Mouse (Mus musculus): ENCODE results near the gene Mecr.

The Mecr gene

DNA sequence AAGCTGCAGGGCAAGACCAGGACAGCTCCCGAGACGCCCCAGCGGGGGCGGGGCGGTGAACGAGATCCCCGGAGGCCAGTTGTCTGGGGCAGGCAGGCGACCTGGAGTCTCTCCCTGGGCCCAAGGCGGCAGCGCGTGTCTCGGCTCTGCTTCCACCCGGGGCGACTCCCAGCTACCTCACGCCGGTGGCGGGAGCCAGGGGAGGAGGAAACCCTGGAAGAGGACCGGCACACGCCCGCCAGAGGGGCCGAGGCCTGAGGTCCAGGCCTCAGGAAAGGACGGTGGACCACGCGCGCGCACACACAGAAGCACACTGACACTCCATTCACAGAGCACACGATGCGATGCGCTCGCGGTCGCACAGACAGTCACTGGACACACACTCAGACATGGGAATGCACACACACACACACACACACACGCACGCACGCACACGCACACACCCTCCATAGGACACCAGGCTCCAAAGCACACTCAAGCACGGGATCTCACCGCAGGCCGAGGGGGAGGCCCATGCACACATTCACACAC lies 6.9 kb upstream of the Mecr start:
- no peak for DNase-seq (ENCODE audit: low spot score)

DNA sequence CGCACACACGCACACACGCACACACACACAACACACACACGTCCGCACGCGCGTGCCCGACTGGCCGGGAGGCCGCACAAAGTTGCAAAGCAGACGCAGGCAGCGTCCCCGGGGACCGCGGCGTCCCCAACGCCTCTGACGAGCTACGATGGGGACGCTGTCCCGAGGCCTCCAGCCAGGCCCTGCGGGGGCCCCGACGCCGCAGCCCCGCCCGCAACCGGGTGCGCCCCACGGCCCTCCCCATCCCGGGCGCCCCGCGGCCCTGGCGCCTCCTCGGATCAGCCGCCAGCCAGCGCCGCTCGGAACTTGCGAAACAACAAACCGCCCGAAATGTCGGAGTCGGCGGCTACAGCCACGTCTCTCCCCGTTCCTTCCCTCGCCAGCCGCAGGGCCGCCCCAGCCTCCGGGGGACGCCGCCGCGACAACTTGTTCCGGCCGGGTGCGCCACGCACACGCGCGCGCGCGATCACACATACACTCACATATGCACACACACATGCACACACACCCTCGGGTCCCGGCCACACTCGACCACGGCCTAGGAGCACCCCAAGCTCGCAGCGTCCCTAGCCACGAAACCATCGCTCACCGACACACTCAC lies 6.3 kb upstream of the Mecr start:
- DNase-seq (ENCODE audit: low spot score) = peak; percentile 20

DNA sequence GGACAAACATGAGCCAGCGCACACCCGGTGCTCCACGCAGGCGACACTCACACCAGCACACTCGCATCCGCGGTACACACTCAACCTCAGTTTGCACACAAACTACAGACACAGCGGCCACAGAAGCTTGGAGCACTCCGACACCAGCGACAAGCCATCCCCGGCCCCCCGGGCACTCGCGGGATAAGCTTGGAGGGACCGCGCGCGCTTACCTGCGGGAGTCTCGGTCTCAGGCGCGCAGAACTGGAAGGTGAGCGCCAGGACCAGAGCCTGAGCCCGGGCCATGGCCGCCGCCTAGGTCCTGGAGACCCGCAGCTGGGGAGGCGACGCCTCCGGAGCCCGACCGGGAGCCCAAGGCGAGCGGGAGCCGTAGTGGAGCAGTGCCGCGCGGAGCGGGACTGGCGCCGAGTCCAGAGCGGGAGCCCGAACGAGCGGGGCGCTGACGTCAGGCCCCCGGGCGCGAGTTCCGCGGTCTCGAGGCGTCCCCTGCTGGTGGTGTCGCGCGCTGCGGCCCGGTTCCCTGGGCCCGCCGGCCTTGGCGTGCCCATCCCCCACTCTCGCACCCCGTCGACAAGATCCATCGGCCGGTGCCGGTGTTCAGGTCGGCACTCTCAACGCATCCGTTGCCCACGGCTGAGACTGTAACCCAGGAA lies 5.3 kb upstream of the Mecr start, which contains the start of gene Ptpru:
TSS of gene Ptpru (minus strand) at position 417 of the 653 bp plus-strand sequence.
- peak; percentile 74 for DNase-seq (ENCODE audit: low spot score)

DNA sequence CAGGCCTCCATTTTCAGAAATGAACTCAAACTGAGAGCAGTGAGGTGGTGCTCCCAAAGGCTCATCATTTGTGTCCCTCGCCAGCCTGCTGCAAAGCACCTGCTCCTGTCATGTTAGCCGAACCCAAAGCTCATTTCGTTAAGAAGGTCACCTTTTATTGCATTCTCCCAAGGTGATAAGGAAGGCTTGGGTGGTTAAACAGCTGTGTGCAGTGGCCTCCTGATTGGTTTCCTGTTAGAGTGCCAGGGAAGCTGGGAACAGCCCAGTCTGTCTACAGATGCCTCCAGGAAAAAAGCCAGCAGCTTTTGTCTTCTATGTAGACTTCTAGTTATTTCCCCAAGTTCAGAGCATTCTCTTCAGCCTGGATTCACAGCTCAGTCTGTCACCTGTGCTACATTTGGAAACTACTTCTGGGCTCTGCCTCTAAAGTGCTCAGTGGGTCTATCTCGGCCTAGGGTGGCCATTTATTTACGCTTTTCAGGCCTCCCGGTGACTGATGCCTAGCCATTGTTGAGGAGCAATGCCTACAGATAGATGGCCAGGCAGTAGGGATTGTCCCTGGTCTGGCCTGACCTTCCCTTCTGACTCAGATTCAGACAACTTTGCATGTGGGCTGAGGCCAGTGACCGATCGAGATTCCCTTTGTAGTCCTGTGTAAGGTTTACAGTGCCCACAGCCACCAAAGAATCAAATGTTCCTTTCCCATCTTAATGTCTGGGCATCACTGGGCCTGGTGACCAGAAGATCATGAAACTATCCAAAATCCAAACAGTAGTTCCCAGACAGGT lies 2.9 kb downstream of the Mecr start:
- no peak for DNase-seq (ENCODE audit: low spot score)

DNA sequence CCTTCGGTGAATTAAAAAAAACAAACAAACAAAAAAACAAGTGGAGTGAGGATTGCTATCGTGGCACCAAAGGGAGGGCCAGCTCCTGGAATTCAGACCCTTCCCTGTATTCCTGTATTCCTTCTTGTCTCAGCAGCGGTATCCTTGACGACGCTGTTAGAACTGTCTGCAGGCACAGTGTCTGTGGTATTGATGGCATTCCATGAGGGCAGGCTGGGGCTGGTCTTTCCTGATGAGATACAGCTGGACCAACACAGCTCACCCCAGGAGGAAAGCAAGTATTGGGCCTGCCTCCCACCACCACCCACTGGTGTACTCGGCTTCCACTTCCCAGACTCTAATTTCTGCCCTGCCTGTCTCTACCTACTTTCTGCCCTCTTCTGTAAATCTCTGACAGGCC lies 4.8 kb downstream of the Mecr start:
- DNase-seq (ENCODE audit: low spot score) = no peak

DNA sequence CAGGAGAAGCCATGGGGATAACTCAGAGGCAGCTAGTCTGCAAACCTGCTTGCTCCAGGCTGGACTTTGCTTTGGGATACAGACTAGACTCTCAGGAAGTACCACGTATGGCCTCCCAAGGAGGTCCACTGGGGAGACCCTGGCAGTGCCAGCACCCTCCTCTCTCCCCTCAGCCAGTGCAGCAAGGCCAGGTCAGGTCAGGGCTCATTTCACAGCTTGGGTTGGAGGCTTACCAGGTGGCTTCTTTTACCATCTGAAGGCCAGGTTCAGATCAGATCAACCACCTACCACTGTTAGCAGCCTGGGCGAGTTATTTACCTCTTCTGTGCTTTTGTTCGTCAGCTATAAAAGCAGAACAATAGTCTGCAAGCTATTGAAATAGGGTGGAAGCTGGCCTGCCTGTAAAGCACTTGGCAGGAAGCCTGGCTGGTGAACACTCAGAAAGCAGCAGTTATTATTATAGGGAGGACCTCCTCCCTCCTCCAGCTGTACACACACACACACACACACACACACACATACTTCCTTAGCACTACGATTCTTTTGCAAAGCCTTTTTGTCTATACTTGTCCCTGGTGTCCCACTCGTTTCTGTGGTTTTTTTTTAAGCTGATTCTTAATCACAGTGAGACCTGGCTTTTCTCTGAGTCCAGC lies 6.8 kb downstream of the Mecr start:
- DNase-seq (ENCODE audit: low spot score) = peak; percentile 34

DNA sequence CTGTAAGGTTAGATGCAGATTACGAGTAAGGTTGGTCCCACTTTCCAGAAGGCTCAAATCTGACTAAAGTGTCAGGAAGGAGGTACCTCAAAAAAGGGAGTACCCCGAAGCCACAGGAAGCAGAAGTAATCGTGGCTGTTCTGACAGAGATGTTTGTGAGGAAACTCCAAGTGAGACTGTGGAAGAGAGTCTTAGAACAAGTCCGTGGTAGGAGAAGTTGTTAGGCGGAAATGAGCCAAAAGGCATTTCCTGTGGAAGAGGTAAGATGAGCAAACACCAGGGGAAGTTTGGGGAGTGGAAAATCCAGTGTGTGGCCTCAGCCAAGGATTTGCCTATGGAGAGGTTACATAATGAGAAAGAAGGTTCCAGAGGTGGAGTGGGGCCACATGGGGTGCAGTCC lies 11.7 kb downstream of the Mecr start:
- DNase-seq (ENCODE audit: low spot score) = no peak

DNA sequence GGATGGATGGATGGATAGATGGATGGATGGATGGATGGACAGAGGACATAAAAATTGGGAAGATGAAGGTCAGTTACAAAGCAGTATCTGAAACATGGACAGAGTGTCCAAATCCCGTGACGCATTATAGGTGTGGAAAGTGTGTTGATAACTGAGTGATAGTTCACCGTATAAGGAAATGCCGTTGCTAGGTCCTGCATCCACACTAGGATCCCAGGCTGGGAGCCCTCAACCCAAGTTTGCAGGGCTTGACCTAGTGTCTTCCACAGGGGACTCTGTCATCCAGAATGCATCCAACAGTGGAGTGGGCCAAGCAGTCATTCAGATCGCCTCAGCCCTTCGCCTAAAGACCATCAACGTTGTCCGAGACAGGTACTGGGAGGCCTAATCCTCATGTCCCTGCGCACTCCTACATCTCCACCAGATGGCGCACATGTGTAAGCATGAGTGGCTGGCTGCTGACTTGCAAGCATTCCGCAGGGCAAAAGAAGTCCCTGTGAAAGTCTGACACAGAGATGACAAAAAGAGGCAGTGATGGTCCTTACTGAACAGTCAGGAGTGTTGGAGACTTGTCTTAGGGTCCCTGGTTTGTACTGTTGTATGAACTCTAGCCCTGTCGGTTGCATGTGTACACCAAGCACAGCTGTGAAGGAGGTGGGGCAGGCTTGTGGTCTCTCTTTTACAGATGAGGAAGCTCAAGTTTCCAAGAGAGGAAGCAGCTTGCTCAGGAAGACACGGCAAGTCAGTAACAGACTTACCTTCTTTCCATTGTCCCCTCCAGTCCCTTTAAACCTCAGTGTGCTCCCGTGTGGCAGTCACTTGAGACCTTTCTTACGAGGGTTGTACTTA lies 17.4 kb downstream of the Mecr start:
- peak; percentile 28 for DNase-seq (ENCODE audit: low spot score)

DNA sequence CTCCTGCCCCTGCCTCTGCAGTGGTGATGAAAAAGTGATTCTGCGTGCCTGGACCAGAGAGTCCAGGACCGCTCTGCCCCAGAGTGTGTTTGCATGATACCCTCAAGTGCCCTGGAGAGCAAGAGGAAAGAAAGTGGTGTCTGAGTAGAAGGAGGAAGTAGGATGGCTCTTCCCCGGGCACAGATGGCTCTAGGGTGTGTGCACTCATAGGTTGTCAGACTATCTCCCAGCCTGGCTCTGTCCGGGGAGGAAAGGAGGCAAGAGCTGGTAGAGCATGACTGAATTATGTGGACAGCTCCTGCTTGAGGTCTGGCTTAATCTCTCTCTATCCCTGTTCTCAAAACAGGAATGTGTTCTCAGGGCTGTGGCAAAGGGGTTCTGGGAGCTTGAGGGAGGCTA lies 18.1 kb downstream of the Mecr start:
- no peak for DNase-seq (ENCODE audit: low spot score)

DNA sequence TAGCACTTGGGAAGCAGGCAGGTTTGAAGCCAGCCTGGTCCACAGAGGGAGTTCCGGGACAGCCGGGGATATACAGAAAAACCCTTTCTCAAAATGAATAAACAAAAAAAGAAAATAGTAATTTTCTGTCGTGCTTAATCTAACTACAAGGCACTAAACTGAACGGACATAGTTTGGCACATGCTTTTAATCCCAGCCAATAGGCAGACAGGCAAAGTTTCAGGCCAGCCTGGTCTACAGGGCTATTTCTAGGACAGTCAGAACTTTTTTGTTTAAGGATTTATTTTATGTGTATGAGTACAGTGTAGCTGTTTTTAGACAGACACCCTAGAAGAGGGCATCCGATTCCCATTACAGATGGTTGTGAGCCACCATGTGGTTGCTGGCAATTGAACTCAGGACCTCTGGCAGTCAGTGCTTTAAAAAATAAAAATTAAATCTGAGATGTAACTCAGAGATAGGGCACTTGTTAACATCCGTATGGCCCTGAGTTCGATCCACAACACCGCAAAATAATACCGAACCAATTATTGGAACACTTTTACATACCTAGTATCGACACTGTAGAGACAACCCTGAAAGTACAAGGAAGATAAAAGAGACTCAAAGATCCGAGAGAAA lies 29.5 kb downstream of the Mecr start:
- DNase-seq (ENCODE audit: low spot score) = no peak

DNA sequence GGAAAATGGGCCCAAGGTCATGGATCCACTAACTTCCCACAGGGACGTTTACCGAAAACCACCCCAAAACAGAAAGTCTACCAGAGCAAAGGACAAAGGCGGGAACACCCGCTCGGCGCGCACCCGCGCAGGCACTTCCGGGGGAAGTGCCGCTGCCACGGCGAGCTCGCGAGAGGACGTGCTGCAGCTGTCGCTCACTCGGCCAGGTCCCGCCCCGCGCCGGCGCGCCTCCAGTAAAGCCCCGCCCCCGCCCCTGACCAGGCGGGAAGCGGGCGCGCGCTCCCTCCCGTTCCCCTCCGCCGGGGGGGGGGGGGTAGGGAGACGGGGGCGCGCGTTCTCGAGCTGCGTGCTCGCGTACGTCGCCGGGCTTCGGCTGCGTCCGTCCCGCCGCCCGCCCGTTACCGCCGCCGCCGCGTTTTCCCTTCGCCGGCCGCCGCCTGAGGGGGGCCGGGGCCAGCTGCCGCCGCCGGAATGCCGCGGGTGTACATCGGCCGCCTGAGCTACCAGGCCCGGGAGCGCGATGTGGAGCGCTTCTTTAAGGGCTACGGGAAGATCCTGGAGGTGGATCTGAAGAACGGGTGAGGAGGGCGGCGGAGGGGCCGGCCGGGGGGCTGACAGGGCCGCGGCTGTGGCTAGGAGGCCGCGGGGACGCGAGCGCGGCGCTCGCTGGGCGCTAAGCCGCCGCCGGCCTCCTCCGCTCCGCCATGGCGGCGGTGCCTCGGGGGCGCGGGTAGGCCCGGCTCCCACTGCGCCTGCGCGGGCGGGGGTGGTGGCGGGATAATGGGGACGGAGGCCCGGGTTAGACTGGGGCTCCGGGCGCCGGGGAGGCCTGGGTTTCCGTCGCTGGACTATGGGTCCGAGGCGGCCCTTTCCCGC lies 30.3 kb downstream of the Mecr start, which contains the start of gene Srsf4:
TSS of gene Srsf4 (plus strand) at position 325 of the 876 bp plus-strand sequence.
- DNase-seq (ENCODE audit: low spot score) = peak; percentile 91

DNA sequence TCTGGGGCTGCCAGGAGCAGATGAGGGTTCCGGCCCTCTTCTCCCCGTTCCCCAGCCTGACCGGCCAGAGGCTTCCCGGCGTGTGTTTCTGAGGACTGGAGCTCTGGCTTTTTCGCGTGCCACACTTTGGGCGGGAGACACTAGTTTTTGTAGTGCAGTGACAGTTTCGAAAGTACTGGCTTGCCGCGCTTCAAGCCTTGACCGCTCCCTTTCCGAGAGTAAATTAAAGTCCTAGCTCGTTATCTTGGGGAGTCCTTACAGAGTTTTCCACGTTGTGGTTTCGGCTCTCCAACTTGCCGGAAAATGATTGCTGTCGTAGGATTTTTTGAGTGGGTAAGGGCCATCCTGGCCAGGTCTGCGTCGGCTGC lies 30.9 kb downstream of the Mecr start:
- no peak for DNase-seq (ENCODE audit: low spot score)

DNA sequence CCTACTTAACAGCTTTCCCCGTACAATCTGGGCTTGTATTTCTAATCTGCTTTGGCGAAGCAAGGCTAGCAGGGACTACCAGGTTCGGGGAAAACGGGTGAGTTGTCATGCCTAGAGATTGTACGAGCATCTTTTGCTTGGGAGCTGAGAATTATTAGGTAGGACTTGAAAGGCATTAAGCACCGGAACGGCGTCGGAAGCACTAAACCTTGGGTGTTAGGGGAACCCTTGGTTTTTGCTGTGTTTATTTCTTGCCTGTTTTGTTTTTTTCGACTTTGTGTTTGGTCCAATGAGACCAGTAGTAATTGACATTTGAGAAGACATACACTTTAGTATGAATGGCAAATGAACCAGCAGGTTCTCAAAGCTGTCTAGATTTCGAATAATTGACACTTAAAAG lies 31.3 kb downstream of the Mecr start:
- DNase-seq (ENCODE audit: low spot score) = no peak

DNA sequence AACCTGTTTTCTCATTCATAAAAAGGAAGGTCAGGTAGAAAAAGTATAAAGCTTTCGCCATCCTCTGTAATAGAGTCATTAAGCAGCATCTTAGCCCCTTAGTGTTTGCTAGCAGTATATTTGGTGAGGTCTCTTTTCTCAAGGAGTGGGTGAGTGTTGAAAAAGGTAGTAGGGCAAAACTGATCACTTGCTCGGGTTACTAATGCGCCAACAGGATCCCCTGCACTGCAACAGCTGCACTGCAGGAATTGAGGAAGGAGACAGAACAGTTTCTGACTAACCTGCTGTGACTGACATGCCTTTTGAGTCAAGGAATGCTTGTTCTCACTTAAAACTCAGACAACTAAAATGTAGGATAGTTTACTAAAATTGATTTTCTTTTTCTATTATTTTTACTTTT lies 32.0 kb downstream of the Mecr start:
- DNase-seq (ENCODE audit: low spot score) = no peak

DNA sequence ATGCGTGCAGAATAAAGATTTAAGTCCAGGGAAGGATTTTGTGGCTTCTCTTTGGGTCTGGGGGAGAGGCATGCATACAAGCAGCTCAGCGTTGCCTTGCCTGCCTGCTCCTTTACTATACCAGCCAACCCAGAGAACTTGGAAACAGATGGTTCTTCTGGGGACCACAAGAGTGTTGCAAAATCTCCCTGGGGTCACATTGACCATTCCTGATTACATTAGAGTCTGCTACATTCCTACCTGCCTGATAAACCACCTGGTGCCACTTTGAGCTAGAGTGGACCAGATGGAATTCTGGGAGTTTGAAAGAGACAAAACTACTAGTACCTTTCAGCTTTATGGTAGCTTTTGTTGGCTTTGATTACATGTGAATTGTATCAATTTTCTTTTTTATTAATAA lies 33.6 kb downstream of the Mecr start:
- no peak for DNase-seq (ENCODE audit: low spot score)

DNA sequence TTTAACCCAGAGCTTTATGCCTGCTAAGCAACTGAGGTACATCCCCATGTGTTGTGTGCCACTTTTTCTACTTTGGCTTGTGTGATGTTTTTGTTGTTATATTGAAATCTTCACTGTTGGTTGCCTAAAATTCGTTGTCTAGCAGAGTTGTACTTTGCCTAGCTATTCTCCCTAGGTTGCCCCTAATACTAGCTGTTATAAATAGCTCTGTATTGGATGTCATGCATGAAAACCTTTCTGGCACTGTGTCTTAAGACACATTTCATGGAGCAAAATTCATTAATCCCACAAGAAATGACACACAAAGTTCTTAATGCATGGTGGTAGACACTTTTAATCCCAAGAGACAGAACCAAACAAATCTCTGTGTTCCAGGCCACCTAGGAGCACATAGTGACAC lies 36.4 kb downstream of the Mecr start:
- no peak for DNase-seq (ENCODE audit: low spot score)

DNA sequence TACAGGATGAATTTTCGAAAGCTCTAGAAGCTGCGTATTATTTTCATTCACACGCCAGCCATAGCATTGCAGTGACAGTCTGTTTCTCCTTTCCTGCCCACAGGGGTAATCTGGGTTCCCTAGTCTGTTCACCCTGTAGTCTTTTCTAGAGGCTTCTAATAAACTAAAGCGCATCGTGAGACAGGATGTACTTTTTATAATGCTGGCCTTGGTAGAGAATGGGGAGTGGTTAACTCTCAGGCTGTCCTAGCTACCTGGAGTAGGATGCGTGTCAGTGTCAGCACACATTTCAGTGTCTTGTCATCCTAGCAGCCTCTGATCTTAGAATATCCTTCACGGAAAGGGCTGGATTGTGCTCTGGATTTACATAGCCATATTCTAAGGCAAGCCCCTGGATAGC lies 38.0 kb downstream of the Mecr start:
- no peak for DNase-seq (ENCODE audit: low spot score)

DNA sequence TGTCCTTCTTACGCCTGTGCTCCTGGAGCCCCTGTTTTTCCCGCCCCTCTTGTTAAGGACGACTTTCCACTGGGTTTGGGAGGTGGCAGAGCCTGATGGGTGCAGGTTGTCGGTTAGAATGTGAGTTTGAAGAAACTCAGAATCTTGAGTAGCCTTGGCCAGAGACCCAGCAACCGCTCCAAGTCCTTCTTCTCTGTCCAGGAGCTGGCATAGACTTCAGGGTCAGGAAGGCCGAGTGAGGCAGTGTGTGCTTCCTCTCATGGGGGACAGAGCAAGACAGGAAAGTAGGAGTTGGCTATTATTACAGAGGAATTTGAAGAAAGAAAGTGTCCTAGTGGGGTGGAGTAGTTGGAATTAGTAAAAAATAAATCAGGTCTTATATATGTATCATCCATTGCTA lies 40.3 kb downstream of the Mecr start:
- no peak for DNase-seq (ENCODE audit: low spot score)

DNA sequence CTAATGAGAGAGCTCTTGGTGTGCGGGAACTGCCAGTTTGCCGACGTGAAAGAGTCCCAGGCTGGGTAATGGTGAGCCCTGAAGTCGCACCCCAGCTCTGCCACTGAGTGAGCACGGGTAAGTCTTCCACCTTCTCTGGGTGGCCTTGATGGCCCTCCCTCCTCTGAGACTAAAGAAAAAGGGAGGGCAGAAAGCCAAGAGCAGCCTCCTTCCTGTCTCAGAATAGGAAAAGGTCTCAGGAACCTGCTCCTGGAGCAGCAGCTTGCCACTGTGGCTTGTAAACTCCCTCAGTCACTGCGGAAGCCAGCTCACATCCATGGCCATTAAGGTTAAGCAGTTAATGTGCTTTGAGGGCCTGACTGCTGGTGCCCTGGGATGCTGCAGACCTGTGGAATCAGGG lies 42.1 kb downstream of the Mecr start:
- no peak for DNase-seq (ENCODE audit: low spot score)

DNA sequence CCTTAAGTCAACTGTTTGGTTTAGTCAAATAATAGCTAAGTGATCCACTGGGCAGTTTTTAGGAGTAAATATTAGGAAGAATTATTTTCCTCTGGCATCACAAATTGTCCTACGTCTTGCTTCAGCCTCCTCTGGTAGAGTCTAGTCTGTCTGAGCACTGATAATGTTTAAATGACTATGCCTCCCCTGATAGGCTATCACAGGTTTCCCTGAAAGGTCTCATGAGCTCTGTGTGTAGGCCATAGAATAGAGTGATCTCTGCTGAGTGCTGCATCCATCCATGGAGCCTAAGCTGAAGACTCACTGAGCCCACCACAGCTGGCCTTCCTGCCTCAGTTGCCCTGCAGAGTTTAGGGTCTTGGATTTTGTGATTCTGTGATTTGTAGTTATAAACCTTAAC lies 45.3 kb downstream of the Mecr start:
- DNase-seq (ENCODE audit: low spot score) = no peak
